Mouse (Mus musculus) Patski (cell line): ENCODE data around the gene Srp9. TPM values are rescaled to one million over a fixed set of nuclear protein-coding genes. Genes with fewer than 3 reads are reported as not detected.

ENCODE experiments used
- ATAC-seq: fragments of 100-300 bp; one replicate; pipeline ENCODE4 v1.8.0; 2021
- CTCF ChIA-PET: fragments of 350-600 bp; sonication (Branson Sonifier 250); formaldehyde crosslinking; loops from one replicate; lab custom pipeline; 2022; ENCODE audit warnings: inconsistent platforms; lab: Charles Lee
- POLR2A ChIA-PET: fragments of 350-600 bp; sonication (Branson Sonifier 250); formaldehyde crosslinking; loops from one replicate; lab custom pipeline; 2022; ENCODE audit warnings: antibody characterized with exemption, inconsistent platforms; lab: Charles Lee
- DNase-seq: peaks from one replicate; pipeline ENCODE4 v3.0.0-alpha.2; 2011; ENCODE audit warnings: low read depth, low spot score
- H3K27me3 ChIP-seq: fragments of 371-371 bp; one replicate; pipeline ENCODE4 v1.5.1; 2021
- CTCF ChIP-seq: fragments of 100-300 bp; IDR thresholded peaks from one replicate; pipeline ENCODE4 v1.5.1; 2021
- in situ Hi-C: fragments of 300-500 bp; cut with MboI; formaldehyde crosslinking; loops from 3 replicates; pipeline ENCODE4 v1.11.1; 2018; ENCODE audit warnings: low pct_unique_long_range_greater_than_20kb, mixed read lengths
- polyA plus RNA-seq: library from polyadenylated mRNA; unstranded; gene quantifications from one replicate; pipeline ENCODE4 v1.2.3, GENCODE M21; 2021

Gene Srp9
- polyA plus RNA-seq, 1 experiment from 2014 or later = 81.7 TPM

- ATAC-seq (no peak), DNase-seq (no peak)
- POLR2A ChIA-PET = interaction anchor here (0.9 kb wide), 1 partner anchor 311 kb away, joined by 4 read pairs; no protein-coding TSS in a partner anchor
- in situ Hi-C loops = loop anchor here (5.0 kb wide), 1 partner anchor 402 kb away; no protein-coding TSS in a partner anchor
- TF ChIP-seq CTCF = no peak
- no peaks in the 10 kb centered on the region for H3K27me3 ChIP-seq
- CTCF ChIA-PET = interaction anchor here (0.7 to 2.5 kb wide), 8 partner anchors 9 to 251 kb away, joined by 3 to 18 read pairs (median 4); no protein-coding TSS in a partner anchor
Observed at GRCm38 (mm10) chr1:182139937-182140336, 15.4 kb downstream of the Srp9 start.

DNA sequence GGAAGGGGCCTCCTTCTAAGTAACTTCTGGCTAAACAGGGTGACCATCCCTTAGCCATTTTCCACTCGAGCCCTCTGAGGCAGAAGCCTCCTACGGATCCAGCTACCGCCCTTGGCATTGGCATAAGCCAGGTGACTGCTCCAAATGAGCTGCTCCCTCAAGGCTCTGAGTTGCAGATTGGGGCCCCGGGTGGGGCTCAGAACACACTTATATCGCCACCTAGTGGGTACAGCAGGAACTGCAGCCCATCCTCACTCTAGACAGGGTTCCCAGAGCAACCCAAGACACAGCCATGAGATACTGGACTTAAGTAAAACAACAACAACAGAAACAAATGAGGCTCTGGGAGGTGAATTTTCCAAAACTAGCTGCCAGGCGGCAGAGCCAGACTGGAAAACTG is 15.8 kb downstream of the Srp9 start:
- ATAC-seq = peak; percentile 56
- in situ Hi-C loops = loop anchor here (5.0 kb wide), 1 partner anchor 402 kb away; no protein-coding TSS in a partner anchor
- ChIA-PET POLR2A (interaction anchor here (0.9 kb wide), 1 partner anchor 311 kb away, joined by 4 read pairs; no protein-coding TSS in a partner anchor), CTCF (interaction anchor here (0.6 to 2.5 kb wide), 10 partner anchors 9 to 252 kb away, joined by 3 to 18 read pairs (median 4); no protein-coding TSS in a partner anchor)
- no peaks in the 10 kb centered on the region for H3K27me3 ChIP-seq
- TF ChIP-seq CTCF = no peak
- no peak for DNase-seq

- POLR2A ChIA-PET = no interaction called here
- CTCF ChIA-PET = interaction anchor here (1.7 to 1.8 kb wide), 2 partner anchors 18 to 254 kb away, joined by 4 read pairs; partner anchors contain the start of gene Srp9
- H3K27me3 ChIP-seq = no peaks in the 10 kb centered on the region
- ATAC-seq (no peak), DNase-seq (no peak)
- no peak for TF ChIP-seq CTCF
- in situ Hi-C loops = loop anchor here (5.0 kb wide), 1 partner anchor 400 kb away; no protein-coding TSS in a partner anchor
Observed at GRCm38 (mm10) chr1:182142725-182143124, 18.2 kb downstream of the Srp9 start.

- POLR2A ChIA-PET = interaction anchor here (0.5 kb wide), 1 partner anchor 111 kb away, joined by 6 read pairs; no protein-coding TSS in a partner anchor
- in situ Hi-C loops = loop anchor here (5.0 kb wide), 1 partner anchor 399 kb away; no protein-coding TSS in a partner anchor
Observed at GRCm38 (mm10) chr1:182143288-182143687, 18.8 kb downstream of the Srp9 start.

GRCm38 (mm10) chr1:182145546-182145945 is 21.0 kb downstream of the Srp9 start:
- ATAC-seq = no peak
- H3K27me3 ChIP-seq = no peaks in the 10 kb centered on the region
- POLR2A ChIA-PET = no interaction called here
- CTCF ChIA-PET = no interaction called here
- in situ Hi-C loops = no loop called here
- DNase-seq = no peak
- TF ChIP-seq CTCF = no peak

More at GRCm38 (mm10) chr1:182143288-182143687, 18.8 kb downstream of the Srp9 start:
- no peak for DNase-seq
- TF ChIP-seq CTCF = no peak
- CTCF ChIA-PET = interaction anchor here (1.3 to 1.8 kb wide), 3 partner anchors 18 to 255 kb away, joined by 4 to 7 read pairs (median 4); partner anchors contain the start of gene Srp9
- H3K27me3 ChIP-seq = no peaks in the 10 kb centered on the region
- ATAC-seq = no peak

GRCm38 (mm10) chr1:182148864-182149514 is 24.5 kb downstream of the Srp9 start:
- ChIA-PET CTCF (interaction anchor here (1.7 kb wide), 1 partner anchor 191 kb away, joined by 5 read pairs; no protein-coding TSS in a partner anchor), POLR2A (interaction anchor here (0.6 kb wide), 1 partner anchor 56 kb away, joined by 3 read pairs; no protein-coding TSS in a partner anchor)
- H3K27me3 ChIP-seq = no peaks in the 10 kb centered on the region
- TF ChIP-seq CTCF = no peak
- in situ Hi-C loops = no loop called here
- DNase-seq (no peak), ATAC-seq (no peak)

DNA sequence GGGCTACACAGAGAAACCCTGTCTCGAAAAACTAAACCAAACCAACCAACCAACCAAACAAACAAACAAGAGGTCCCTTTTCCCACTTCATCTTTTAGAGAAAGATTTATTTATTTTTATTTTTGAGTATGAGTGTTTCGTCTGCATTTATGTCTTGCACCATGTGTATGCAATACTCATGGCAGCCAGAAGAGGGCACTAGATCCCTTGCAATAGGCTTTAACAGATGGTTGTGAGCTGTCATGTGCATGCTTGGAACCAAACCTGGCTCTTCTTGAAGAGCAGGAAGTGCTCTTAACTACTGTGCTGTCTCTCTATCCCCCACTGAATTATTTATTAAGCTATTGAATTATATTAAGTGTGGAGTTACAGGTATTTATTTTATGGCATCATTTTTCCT is 25.4 kb downstream of the Srp9 start:
- peak; percentile 82 for TF ChIP-seq CTCF
- DNase-seq (no peak), ATAC-seq (no peak)
- ChIA-PET CTCF (interaction anchor here (0.9 to 1.7 kb wide), 3 partner anchors 190 to 289 kb away, joined by 3 to 5 read pairs (median 4); no protein-coding TSS in a partner anchor), POLR2A (no interaction called here)
- in situ Hi-C loops = loop anchor here (10.0 kb wide), 1 partner anchor 155 kb away; no protein-coding TSS in a partner anchor
- no peaks in the 10 kb centered on the region for H3K27me3 ChIP-seq

DNA sequence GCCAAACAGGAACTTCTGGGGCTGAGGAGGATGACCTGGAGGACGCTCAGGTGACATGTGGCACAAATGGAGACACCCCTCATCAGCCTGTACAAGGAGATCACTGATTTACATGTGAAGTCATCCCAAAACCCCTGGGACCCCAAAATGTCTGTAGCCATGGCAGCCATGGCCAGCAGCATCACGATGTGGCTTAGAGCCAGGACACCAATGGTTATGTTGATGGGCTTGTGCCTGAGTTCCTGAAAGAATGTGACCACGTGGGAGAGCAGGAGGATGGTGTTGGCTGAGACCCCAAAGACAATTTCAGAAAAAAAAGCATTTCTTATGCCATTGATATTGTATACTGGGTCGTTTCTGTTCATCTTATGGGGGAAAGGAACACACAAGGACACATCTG is 33.2 kb downstream of the Srp9 start:
- no peaks in the 10 kb centered on the region for H3K27me3 ChIP-seq
- in situ Hi-C loops = loop anchor here (10.0 kb wide), 1 partner anchor 147 kb away; no protein-coding TSS in a partner anchor
- TF ChIP-seq CTCF = no peak
- ChIA-PET CTCF (no interaction called here), POLR2A (no interaction called here)
- no peak for DNase-seq
- ATAC-seq = no peak

DNA sequence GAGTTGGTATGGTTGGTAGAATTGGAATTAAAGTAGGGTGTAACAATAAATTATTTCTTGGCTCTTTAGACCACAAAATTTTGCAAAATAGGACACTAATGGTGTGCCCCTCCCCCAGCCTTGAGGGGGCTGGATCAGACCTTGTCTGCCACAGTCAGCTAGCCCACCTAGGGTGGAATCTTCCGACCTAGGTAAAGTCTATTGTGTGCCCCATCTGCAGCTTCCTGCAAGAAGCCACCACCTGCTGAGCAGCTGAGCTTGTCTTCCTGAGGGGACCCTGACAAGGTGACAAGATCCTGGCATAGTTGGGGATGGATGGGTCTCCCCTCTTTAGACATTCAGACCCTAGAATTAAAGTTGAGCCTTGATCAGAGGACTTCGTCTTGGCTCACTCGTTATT is 35.0 kb downstream of the Srp9 start:
- in situ Hi-C loops = loop anchor here (10.0 kb wide), 1 partner anchor 145 kb away; no protein-coding TSS in a partner anchor
- H3K27me3 ChIP-seq = peaks cover 12% of the 10 kb centered on the region
- no peak for DNase-seq
- ChIA-PET POLR2A (no interaction called here), CTCF (interaction anchor here (1.3 kb wide), 1 partner anchor 9 kb away, joined by 4 read pairs; no protein-coding TSS in a partner anchor)
- no peak for ATAC-seq
- no peak for TF ChIP-seq CTCF

DNA sequence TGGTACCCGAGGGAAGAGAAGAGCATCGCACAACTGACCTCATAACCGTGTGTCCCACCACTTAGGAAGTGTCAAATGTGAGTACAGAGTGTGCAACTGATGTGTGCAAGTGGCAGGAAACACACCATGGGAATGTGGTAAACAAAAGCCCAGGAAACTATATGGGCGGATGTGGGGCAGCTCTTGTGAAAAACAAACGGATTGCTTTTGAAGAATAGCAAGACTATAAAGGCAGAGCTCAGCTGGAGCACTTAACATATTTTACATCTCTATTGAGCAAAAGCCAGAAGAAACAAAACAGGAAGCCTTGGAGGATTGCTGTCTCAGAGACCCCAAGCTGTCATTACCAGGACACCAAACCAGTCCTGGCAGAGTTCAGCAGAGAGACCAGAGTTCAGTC is 38.4 kb downstream of the Srp9 start:
- ATAC-seq (no peak), DNase-seq (no peak)
- no peak for TF ChIP-seq CTCF
- peaks cover 33% of the 10 kb centered on the region for H3K27me3 ChIP-seq
- ChIA-PET POLR2A (no interaction called here), CTCF (no interaction called here)
- in situ Hi-C loops = no loop called here
